Mouse (Mus musculus) neural tube, postnatal 0 days (tissue): ENCODE data around the gene Gm4788. TPM values are rescaled to one million over a fixed set of nuclear protein-coding genes. Genes with fewer than 3 reads are reported as not detected.

ENCODE experiments used
- polyA plus RNA-seq: library from polyadenylated mRNA; unstranded; fragments of >200 nt; fragmentation: Nextera tagmentation; extraction: Ambion mirVana; gene quantifications from 2 replicates; pipeline ENCODE4 v1.2.1, GENCODE M21; 2015

Gene Gm4788
- not detected in 2 replicates for polyA plus RNA-seq

DNA sequence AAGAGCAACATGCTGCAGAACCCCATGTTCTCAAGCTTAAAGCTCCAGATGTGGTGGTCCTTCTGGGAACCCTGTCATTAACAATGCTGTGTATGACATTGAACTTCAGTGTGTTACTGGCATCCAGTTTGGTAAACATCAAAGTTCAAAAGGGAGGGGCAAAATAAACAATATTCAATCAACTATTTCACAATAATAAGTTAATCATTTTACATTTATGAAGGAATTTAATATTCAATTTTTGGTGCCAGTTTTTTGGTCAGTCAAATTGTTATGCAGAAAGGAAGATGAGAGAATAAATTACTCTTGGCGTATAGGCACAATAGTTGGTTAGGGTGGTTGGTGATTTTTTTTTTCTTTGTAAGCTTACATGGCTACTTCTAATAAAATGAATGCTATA lies at the start of gene Gm4788:
Gene Gm4788 (minus strand): TSS at position 101 of the 400 bp plus-strand sequence.

Other genes with a start within 250 kb of the Gm4788 start
- gene Cfhr1, start 221.0 kb downstream of the Gm4788 start, polyA plus RNA-seq = not detected in 2 replicates
- gene Cfhr2, start 77.5 kb upstream of the Gm4788 start, polyA plus RNA-seq = not detected in 2 replicates